Mouse (Mus musculus) urinary bladder, postnatal 36 days (tissue): ENCODE results near the gene Nme7.

Experiments used
- DNase-seq, 2 experiments: peaks; one replicate each; pipeline ENCODE4 v3.0.0; 2022; ENCODE audit warnings: low spot score in 2 of 2, mixed read lengths in 1 of 2

The Nme7 gene

GRCm38 (mm10) chr1:164384354-164384753 lies 80.4 kb downstream of the Nme7 start:
- no peak for DNase-seq

- DNase-seq = no peak
Measured at GRCm38 (mm10) chr1:164384972-164385371, 81.1 kb downstream of the Nme7 start.

DNA sequence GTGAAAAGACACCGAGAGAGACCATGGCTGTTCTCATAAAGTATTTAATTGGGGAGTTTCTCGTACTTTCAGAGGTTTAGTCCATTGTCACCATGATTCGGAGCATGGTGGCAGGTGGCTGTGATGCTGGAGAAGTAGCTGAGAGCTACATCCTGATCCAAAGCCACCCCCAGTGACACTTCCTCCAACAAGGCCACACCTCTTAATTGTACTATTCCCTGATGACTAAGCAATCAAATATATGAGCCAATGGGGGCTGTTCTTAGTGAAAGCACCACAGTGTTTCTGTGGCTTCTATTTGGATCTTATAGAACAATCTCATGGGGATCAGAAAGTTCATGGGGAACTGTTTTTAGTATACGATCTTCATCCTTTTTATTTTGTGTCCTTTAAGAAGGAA lies 85.8 kb downstream of the Nme7 start:
- DNase-seq = no peak

GRCm38 (mm10) chr1:164392176-164392575 lies 88.3 kb downstream of the Nme7 start:
- no peak for DNase-seq

- no peak for DNase-seq
Measured at GRCm38 (mm10) chr1:164395131-164395780, 91.3 kb downstream of the Nme7 start.

- no peak for DNase-seq
Measured at GRCm38 (mm10) chr1:164397672-164398071, 93.8 kb downstream of the Nme7 start.

- no peak for DNase-seq
Measured at GRCm38 (mm10) chr1:164399578-164399977, 95.7 kb downstream of the Nme7 start.

DNA sequence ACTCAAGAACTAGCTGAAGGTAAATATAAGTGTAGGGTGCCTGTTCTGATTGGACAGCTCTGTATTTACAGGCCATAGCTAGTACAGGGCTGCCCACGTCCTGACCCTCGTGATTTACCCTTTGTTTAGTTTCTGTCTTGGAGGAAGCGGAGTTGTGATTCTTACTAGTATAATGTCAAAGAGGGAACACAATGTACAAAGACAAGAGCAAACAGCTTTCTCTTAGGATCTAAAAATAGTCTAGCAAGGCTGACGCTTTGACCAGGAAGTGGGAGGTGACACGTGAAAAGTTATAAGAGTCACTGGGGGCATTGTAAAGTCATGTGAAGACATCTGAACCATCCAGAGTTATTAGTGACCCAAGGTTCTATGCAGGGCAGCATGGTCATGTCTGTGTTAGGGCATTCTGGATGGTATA lies 101.5 kb downstream of the Nme7 start:
- no peak for DNase-seq

- DNase-seq = no peak
Measured at GRCm38 (mm10) chr1:164406506-164406905, 102.6 kb downstream of the Nme7 start.

- DNase-seq = no peak
Measured at GRCm38 (mm10) chr1:164408655-164409054, 104.7 kb downstream of the Nme7 start.

DNA sequence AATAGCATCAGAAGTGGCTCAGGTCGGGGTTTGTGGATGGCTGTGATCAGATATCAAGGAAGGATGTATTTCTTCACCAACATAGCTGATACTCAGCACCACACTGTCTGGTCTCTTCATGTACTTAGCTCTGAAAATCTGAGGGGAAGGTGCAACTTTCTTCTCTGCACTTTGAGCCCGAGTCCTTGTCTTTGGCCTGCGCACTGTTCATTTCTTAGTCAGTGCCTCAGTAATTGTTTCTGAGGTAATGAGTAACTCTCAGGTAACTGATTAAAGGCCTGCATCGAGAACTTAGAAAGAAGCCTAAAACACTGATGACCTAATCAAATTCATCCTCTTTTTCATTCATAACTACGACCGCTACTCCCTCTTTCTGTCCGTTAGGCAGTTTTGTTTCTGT lies 107.4 kb downstream of the Nme7 start:
- DNase-seq = no peak

GRCm38 (mm10) chr1:164412906-164413305 lies 109.0 kb downstream of the Nme7 start:
- no peak for DNase-seq

- no peak for DNase-seq
Measured at GRCm38 (mm10) chr1:164413608-164414007, 109.7 kb downstream of the Nme7 start.

DNA sequence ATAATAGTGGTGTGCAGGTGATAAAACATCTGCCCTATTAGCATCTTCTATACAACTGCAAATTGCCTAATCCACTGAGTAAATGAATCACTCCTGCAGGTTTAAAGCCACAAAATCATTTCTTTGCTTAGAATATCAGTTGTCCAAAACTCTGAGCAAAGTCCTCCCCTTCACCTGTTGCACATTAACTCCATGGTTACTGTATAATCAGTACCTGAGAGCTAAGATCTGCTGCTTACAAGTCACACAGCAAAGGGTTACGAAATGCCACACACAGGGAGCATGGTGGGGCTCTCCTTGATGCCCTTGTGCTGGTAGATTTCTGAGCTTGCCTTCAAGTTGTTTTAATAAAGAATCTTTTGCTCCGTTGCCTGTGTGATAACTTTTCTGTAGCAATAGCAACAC lies 111.4 kb downstream of the Nme7 start:
- DNase-seq = no peak

GRCm38 (mm10) chr1:164416692-164417394 lies 112.9 kb downstream of the Nme7 start:
- no peak for DNase-seq

GRCm38 (mm10) chr1:164417604-164418003 lies 113.7 kb downstream of the Nme7 start:
- DNase-seq = no peak

GRCm38 (mm10) chr1:164418320-164418719 lies 114.4 kb downstream of the Nme7 start:
- DNase-seq = no peak

DNA sequence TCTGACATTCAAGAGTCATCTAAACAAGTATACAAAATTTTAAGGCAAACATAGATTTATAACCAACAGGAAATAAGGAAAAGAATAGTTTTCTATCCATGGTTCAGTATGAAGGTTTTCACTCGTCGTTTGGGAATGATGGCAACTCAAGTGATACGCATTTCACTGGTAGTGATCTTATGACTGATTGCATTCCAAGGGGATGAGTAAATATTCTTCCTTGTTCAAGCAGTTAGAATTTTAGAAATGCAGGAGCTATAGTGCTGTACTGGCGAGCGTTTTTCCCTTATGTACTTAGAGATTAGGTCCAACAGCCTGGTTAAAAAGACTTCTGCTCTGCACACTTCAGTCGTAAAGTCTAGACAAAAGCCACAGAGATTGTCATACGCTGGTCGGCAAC lies 115.5 kb downstream of the Nme7 start:
- no peak for DNase-seq

DNA sequence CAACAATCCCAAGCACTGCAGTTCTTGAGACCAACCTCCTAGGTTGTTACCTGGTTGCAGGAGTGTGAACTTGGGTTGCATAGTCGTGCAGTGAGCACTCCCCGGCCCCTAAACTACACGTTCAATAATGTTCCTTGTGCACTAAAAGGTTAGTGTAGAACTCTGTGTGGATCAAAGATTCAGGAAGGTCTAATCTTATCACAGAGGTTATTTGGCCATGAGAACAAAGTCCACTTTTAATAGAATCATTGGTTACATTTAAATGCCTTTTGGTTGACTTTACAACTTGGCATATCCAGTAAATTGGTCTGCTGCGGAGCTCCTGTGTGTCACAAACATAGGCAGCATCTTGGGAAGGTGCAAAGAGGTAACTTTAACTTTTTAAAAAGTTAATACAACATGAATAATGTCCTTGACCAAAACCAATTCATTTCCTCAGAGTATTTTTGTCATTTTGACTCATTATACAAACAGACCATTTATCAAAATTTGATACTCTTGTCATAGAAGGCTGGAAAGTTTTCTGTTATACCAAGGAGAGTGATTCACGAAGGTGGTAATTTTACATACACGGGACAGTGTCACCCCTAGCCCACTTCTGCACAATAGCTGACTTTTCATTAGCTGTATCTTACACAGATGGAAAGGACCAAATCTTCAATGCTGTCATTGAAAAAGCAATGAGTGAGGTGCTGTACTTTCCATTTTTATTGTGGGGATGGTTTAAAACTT lies 116.9 kb downstream of the Nme7 start:
- no peak for DNase-seq

- DNase-seq = no peak
Measured at GRCm38 (mm10) chr1:164426227-164426626, 122.3 kb downstream of the Nme7 start.

DNA sequence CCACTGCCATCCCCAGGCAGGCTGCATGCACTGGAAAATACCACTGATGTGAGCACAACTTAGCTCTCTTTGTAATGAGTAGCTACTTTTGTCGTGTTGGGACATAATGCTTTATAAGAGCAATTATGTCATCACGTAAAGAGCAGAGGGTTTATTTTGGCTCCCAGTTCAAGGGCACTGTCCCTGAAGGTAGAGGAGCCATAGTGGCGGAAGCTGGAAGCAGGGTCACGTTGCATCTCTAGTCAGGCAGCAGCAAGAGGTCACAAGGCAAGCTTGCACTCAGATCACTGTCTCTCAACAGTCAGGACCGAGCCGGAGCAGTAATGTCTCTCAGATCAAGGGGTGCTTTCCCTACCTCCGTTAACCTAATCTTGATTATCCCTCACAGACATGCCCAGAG lies 123.9 kb downstream of the Nme7 start:
- DNase-seq = no peak

- no peak for DNase-seq
Measured at GRCm38 (mm10) chr1:164428644-164429043, 124.7 kb downstream of the Nme7 start.

- DNase-seq = no peak
Measured at GRCm38 (mm10) chr1:164432649-164433048, 128.7 kb downstream of the Nme7 start.
